Comparison of ENCODE assay signal across 12 mouse cellular contexts in genomic region chr8:128338951-128339350, GRCm38 (mm10).
"Had no signal": no experiment of that assay in that cellular context is flagged by ENCODE, and none has a peak within 500 bp of the region (broad histone marks: within the 10 kb centered on the region; RNA-seq: fewer than 3 reads in every experiment).

No protein-coding gene starts in this region.

- H3K4me3 ChIP-seq: kidney, embryonic 15.5 days; limb, embryonic 12.5 days; limb, embryonic 15.5 days; liver, embryonic 13.5 days had no signal

- H3K9ac ChIP-seq: kidney, embryonic 15.5 days; limb, embryonic 12.5 days; limb, embryonic 15.5 days; liver, embryonic 13.5 days had no signal

- H3K4me1 ChIP-seq: kidney, embryonic 15.5 days; limb, embryonic 12.5 days; limb, embryonic 15.5 days; liver, embryonic 13.5 days had no signal

- H3K36me3 ChIP-seq: kidney, embryonic 15.5 days; limb, embryonic 12.5 days; limb, embryonic 15.5 days; liver, embryonic 13.5 days had no signal

- H3K4me2 ChIP-seq: kidney, embryonic 15.5 days; limb, embryonic 12.5 days; limb, embryonic 15.5 days; liver, embryonic 13.5 days; midbrain, embryonic 11.5 days had no signal

- DNase-seq: kidney, postnatal 10 days; left cerebral cortex, postnatal 4 days; liver, embryonic 13.5 days; lung, adult 2 months; lung, postnatal 14 days; lung, postnatal 4 days; thymus, adult 18-20 months; thymus, postnatal 36 days had no signal

- H3K9me3 ChIP-seq: kidney, embryonic 15.5 days; limb, embryonic 12.5 days; limb, embryonic 15.5 days; liver, embryonic 13.5 days had no signal

- H3K27me3 ChIP-seq: kidney, embryonic 15.5 days; limb, embryonic 12.5 days; limb, embryonic 15.5 days; liver, embryonic 13.5 days had no signal

- H3K27ac ChIP-seq: kidney, embryonic 15.5 days; limb, embryonic 12.5 days; limb, embryonic 15.5 days; liver, embryonic 13.5 days had no signal
